ENCODE assay signal across 8 mouse cellular contexts in the genomic region with DNA sequence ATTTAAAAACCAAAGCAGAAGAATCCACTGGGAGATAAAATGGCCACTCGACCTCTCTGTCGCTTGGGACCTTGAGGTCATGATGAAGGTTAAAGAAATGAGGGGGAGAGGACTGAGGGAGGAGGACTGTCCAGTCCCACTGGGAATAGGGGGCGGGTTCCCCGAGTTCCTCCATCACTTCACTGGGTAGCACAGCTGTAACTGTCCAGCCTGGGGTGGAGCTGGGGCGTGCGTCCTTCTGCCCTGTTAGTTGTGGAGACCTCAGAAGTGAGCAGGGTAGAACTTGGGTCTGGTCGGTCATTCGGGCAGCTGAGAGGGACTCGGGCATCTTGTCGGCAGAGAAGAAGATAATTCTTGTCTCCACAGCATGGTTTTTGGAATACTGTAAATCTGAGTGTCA. TPM values are rescaled to one million over a fixed set of nuclear protein-coding genes. Genes with fewer than 3 reads are reported as not detected.
DNase-seq lines count a peak whose midpoint lies in the region; ATAC-seq and TF ChIP-seq lines count a peak whose summit lies in the region.

No protein-coding gene starts in this region.

- peak overlapping the region; percentile 76 for H3K4me2 ChIP-seq in kidney, embryonic 14.5 days (replicated peaks; ENCODE audit: low read depth, low read length)
- H3K4me2 ChIP-seq in hindbrain, embryonic 11.5 days (replicated peaks; ENCODE audit: low read depth, low read length), result peak overlapping the region; percentile 79
- peak overlapping the region; percentile 66 for H3K4me2 ChIP-seq in midbrain, embryonic 12.5 days (replicated peaks)

- no peak for TF ChIP-seq POLR2A in cortical plate, adult 2 months (IDR thresholded peaks at IDR 0.05; ENCODE audit: extremely low read depth, insufficient read depth, low read length)

- peaks cover 3% of the 10 kb centered on the region; the same call in 1 of the 2 replicates for H3K4me1 ChIP-seq in kidney, embryonic 14.5 days (ENCODE audit: control insufficient read depth, insufficient read depth, low read length)
- no peaks in the 10 kb centered on the region for H3K4me1 ChIP-seq in cortical plate, adult 2 months (ENCODE audit: control insufficient read depth, insufficient read depth, low read length)
- 0 out of 2 replicates have a peak, but pooled peaks cover 2% of the 10 kb centered on the region for H3K4me1 ChIP-seq in hindbrain, embryonic 11.5 days (replicated peaks; ENCODE audit: control insufficient read depth, insufficient read depth, low read length)
- H3K4me1 ChIP-seq in midbrain, embryonic 12.5 days, result peaks cover 6% of the 10 kb centered on the region; the same call in 1 of the 2 replicates

- no peak for DNase-seq in kidney, adult 18-20 months
- no peak for DNase-seq in hindbrain, embryonic 11.5 days (ENCODE audit: low spot score)
- no peak for DNase-seq in cerebellum, postnatal 36 days
- no peak for DNase-seq in spleen, postnatal 14 days (ENCODE audit: low spot score in 2 of 2)

- H3K27ac ChIP-seq in kidney, embryonic 14.5 days (ENCODE audit: low read depth, low read length), result no peak overlapping the region; the same call in 1 of the 2 replicates
- no peak overlapping the region for H3K27ac ChIP-seq in cortical plate, adult 2 months (ENCODE audit: insufficient read depth, low read length)
- no peak overlapping the region for H3K27ac ChIP-seq in hindbrain, embryonic 11.5 days (ENCODE audit: low read depth, low read length)
- H3K27ac ChIP-seq in midbrain, embryonic 12.5 days (replicated peaks), result no peak overlapping the region

- H3K36me3 ChIP-seq in kidney, embryonic 14.5 days (ENCODE audit: control insufficient read depth, insufficient read depth, low read length), result no peaks in the 10 kb centered on the region
- no peaks in the 10 kb centered on the region for H3K36me3 ChIP-seq in hindbrain, embryonic 11.5 days (ENCODE audit: control insufficient read depth, insufficient read depth, low read length)
- H3K36me3 ChIP-seq in midbrain, embryonic 12.5 days, result no peaks in the 10 kb centered on the region

- no peak for ATAC-seq in kidney, embryonic 14.5 days (ENCODE audit: low FRiP score, low TSS enrichment)
- ATAC-seq in hindbrain, embryonic 11.5 days (ENCODE audit: low FRiP score), result no peak
- 0 out of 2 replicates have a peak, but pooled peaks have one; percentile 23 for ATAC-seq in midbrain, embryonic 12.5 days (ENCODE audit: low FRiP score, low read depth)
- no peak for ATAC-seq in activated CD4-positive, CD25-positive, alpha-beta regulatory T cell, adult 4 months

- H3K9ac ChIP-seq in kidney, embryonic 14.5 days (ENCODE audit: low read depth, low read length), result peak overlapping the region; percentile 57; the same call in 1 of the 2 replicates
- H3K9ac ChIP-seq in hindbrain, embryonic 11.5 days (ENCODE audit: low read depth, low read length), result peak overlapping the region; percentile 52
- peak overlapping the region; percentile 63 for H3K9ac ChIP-seq in midbrain, embryonic 12.5 days (replicated peaks)

- 25% methylated on average over 10 of the region's 10 CpGs for WGBS in kidney, embryonic 14.5 days
- 32% methylated on average over 10 of the region's 10 CpGs for WGBS in hindbrain, embryonic 11.5 days
- WGBS in midbrain, embryonic 12.5 days, result 27% methylated on average over 10 of the region's 10 CpGs

- peak overlapping the region; percentile 61 for H3K4me3 ChIP-seq in kidney, embryonic 14.5 days (ENCODE audit: low read length)
- peak overlapping the region; percentile 67 for H3K4me3 ChIP-seq in cortical plate, adult 2 months (ENCODE audit: insufficient read depth, low read length)
- H3K4me3 ChIP-seq in hindbrain, embryonic 11.5 days (ENCODE audit: low read depth, low read length), result peak overlapping the region; percentile 51
- peak overlapping the region; percentile 61 for H3K4me3 ChIP-seq in midbrain, embryonic 12.5 days

- no peak for TF ChIP-seq CTCF in cortical plate, adult 2 months (IDR thresholded peaks at IDR 0.05; ENCODE audit: extremely low read depth, insufficient read depth, low read length)

- no peaks in the 10 kb centered on the region for H3K9me3 ChIP-seq in kidney, embryonic 14.5 days (ENCODE audit: control insufficient read depth, low read length)
- no peaks in the 10 kb centered on the region for H3K9me3 ChIP-seq in hindbrain, embryonic 11.5 days (ENCODE audit: control insufficient read depth, low read length)
- no peaks in the 10 kb centered on the region for H3K9me3 ChIP-seq in midbrain, embryonic 12.5 days

- H3K27me3 ChIP-seq in kidney, embryonic 14.5 days (ENCODE audit: control insufficient read depth, insufficient read depth, low read length), result no peaks in the 10 kb centered on the region
- H3K27me3 ChIP-seq in hindbrain, embryonic 11.5 days (ENCODE audit: control insufficient read depth, insufficient read depth, low read length), result no peaks in the 10 kb centered on the region
- H3K27me3 ChIP-seq in midbrain, embryonic 12.5 days, result peaks cover 13% of the 10 kb centered on the region

RNA-seq across cellular contexts. Expression of gene H2-Eb1, which starts 3.6 kb away (rescaled TPM):
- polyA plus RNA-seq in kidney, embryonic 14.5 days (2014; fragmentation: Nextera tagmentation; extraction: Ambion mirVana), result 5.9 and 7.1 TPM in 2 replicates
- 3.2 and 3.3 TPM in 2 replicates for polyA plus RNA-seq in cortical plate, adult 2 months (2012; rRNA removed)
- polyA plus RNA-seq in hindbrain, embryonic 11.5 days (2014; fragmentation: Nextera tagmentation; extraction: Ambion mirVana), result 1.3 and 2.5 TPM in 2 replicates
- polyA plus RNA-seq in midbrain, embryonic 12.5 days (2016; fragmentation: Nextera tagmentation; extraction: Ambion mirVana), result 1.7 and 2.0 TPM in 2 replicates
- 10 to 100 TPM in 1 of 2 experiments, 1 to 10 TPM in 1; 5.2 to 64.7 TPM for polyA plus RNA-seq in activated CD4-positive, CD25-positive, alpha-beta regulatory T cell, adult 4 months (2017; shearing (Covaris generic))

RNA-seq across cellular contexts. Expression of gene H2-Eb2, which starts 16.2 kb away (rescaled TPM):
- 0.09 TPM in 1 of 2 replicates, not detected in the other for polyA plus RNA-seq in kidney, embryonic 14.5 days (2014; fragmentation: Nextera tagmentation; extraction: Ambion mirVana)
- polyA plus RNA-seq in cortical plate, adult 2 months (2012; rRNA removed), result 0.04 TPM in 1 of 2 replicates, not detected in the other
- polyA plus RNA-seq in hindbrain, embryonic 11.5 days (2014; fragmentation: Nextera tagmentation; extraction: Ambion mirVana), result not detected in 2 replicates
- polyA plus RNA-seq in midbrain, embryonic 12.5 days (2016; fragmentation: Nextera tagmentation; extraction: Ambion mirVana), result 0.10 TPM in 1 of 2 replicates, not detected in the other
- polyA plus RNA-seq in activated CD4-positive, CD25-positive, alpha-beta regulatory T cell, adult 4 months (2017; shearing (Covaris generic)), result under 1 TPM; 0.13 to 0.36 TPM

RNA-seq across cellular contexts. Expression of gene H2-Aa, which starts 21.6 kb away (rescaled TPM):
- polyA plus RNA-seq in kidney, embryonic 14.5 days (2014; fragmentation: Nextera tagmentation; extraction: Ambion mirVana), result 2.7 TPM in 2 replicates
- polyA plus RNA-seq in cortical plate, adult 2 months (2012; rRNA removed), result 2.8 and 2.9 TPM in 2 replicates
- not detected in 2 replicates for polyA plus RNA-seq in hindbrain, embryonic 11.5 days (2014; fragmentation: Nextera tagmentation; extraction: Ambion mirVana)
- 0.37 TPM in 1 of 2 replicates, not detected in the other for polyA plus RNA-seq in midbrain, embryonic 12.5 days (2016; fragmentation: Nextera tagmentation; extraction: Ambion mirVana)
- 10 to 100 TPM in 1 of 2 experiments, 1 to 10 TPM in 1; 4.0 to 79.3 TPM for polyA plus RNA-seq in activated CD4-positive, CD25-positive, alpha-beta regulatory T cell, adult 4 months (2017; shearing (Covaris generic))

RNA-seq across cellular contexts. Expression of gene Btnl2, which starts 45.4 kb away (rescaled TPM):
- 0.14 TPM in 1 of 2 replicates, not detected in the other for polyA plus RNA-seq in kidney, embryonic 14.5 days (2014; fragmentation: Nextera tagmentation; extraction: Ambion mirVana)
- polyA plus RNA-seq in cortical plate, adult 2 months (2012; rRNA removed), result not detected in 2 replicates
- polyA plus RNA-seq in hindbrain, embryonic 11.5 days (2014; fragmentation: Nextera tagmentation; extraction: Ambion mirVana), result 0.13 TPM in 1 of 2 replicates, not detected in the other
- polyA plus RNA-seq in midbrain, embryonic 12.5 days (2016; fragmentation: Nextera tagmentation; extraction: Ambion mirVana), result 0.06 TPM in 1 of 2 replicates, not detected in the other
- under 1 TPM; 0.17 to 0.42 TPM for polyA plus RNA-seq in activated CD4-positive, CD25-positive, alpha-beta regulatory T cell, adult 4 months (2017; shearing (Covaris generic))

RNA-seq across cellular contexts. Expression of gene H2-Ab1, which starts 51.7 kb away (rescaled TPM):
- 21.7 and 22.9 TPM in 2 replicates for polyA plus RNA-seq in kidney, embryonic 14.5 days (2014; fragmentation: Nextera tagmentation; extraction: Ambion mirVana)
- 3.1 and 3.6 TPM in 2 replicates for polyA plus RNA-seq in cortical plate, adult 2 months (2012; rRNA removed)
- polyA plus RNA-seq in hindbrain, embryonic 11.5 days (2014; fragmentation: Nextera tagmentation; extraction: Ambion mirVana), result 2.4 and 3.1 TPM in 2 replicates
- 2.6 and 3.2 TPM in 2 replicates for polyA plus RNA-seq in midbrain, embryonic 12.5 days (2016; fragmentation: Nextera tagmentation; extraction: Ambion mirVana)
- 10 to 100 TPM in 1 of 2 experiments, 1 to 10 TPM in 1; 3.7 to 69.9 TPM for polyA plus RNA-seq in activated CD4-positive, CD25-positive, alpha-beta regulatory T cell, adult 4 months (2017; shearing (Covaris generic))
